Mouse (Mus musculus) heart, embryonic 11.5 days (tissue): ENCODE measurements around the gene Kif20b. TPM values are rescaled to one million over a fixed set of nuclear protein-coding genes. Genes with fewer than 3 reads are reported as not detected.

Experiments used
- ATAC-seq: fragments of 200-750 bp; cut with Nextera tagmentation; replicated peaks from 2 replicates; pipeline ENCODE4 v1.8.0; 2017; ENCODE audit warnings: moderate library complexity; ENCODE audit not compliant: insufficient number of reproducible peaks, low FRiP score, low TSS enrichment
- H3K27ac ChIP-seq: fragments of 300-500 bp; sonication (generic); 2 replicates; pipeline ENCODE4 v1.5.1; 2014; ENCODE audit warnings: mild to moderate bottlenecking, low read depth, low read length
- H3K27me3 ChIP-seq: fragments of 300-500 bp; sonication (generic); 2 replicates; pipeline ENCODE4 v1.6.1; 2014; ENCODE audit warnings: mild to moderate bottlenecking, low read length, mixed read lengths; ENCODE audit not compliant: control insufficient read depth, insufficient read depth
- H3K36me3 ChIP-seq: fragments of 300-500 bp; sonication (generic); 2 replicates; pipeline ENCODE4 v1.6.1; 2014; ENCODE audit warnings: mild to moderate bottlenecking, low read length, moderate library complexity, mixed read lengths; ENCODE audit not compliant: control insufficient read depth, insufficient read depth
- H3K4me1 ChIP-seq: fragments of 300-500 bp; sonication (generic); 2 replicates; pipeline ENCODE4 v1.6.1; 2014; ENCODE audit warnings: low read length; ENCODE audit not compliant: control insufficient read depth, insufficient read depth
- H3K4me2 ChIP-seq: fragments of 300-500 bp; sonication (generic); 2 replicates; pipeline ENCODE4 v1.6.1; 2014; ENCODE audit warnings: mild to moderate bottlenecking, moderate library complexity
- H3K4me3 ChIP-seq: fragments of 300-500 bp; sonication (generic); 2 replicates; pipeline ENCODE4 v1.5.1; 2014; ENCODE audit warnings: low read depth, low read length
- H3K9ac ChIP-seq: fragments of 300-500 bp; sonication (generic); 2 replicates; pipeline ENCODE4 v1.6.1; 2014; ENCODE audit warnings: mild to moderate bottlenecking, low read depth, low read length, moderate library complexity
- H3K9me3 ChIP-seq: fragments of 300-500 bp; sonication (generic); replicated peaks from 2 replicates; pipeline ENCODE4 v1.6.1; 2016; ENCODE audit warnings: low read length; ENCODE audit not compliant: control insufficient read depth
- WGBS: fragments of 180-500 bp; shearing (Covaris S2); extraction: QIAGEN DNeasy Blood & Tissue Kit; methylation state at CpG from one replicate; pipeline ENCODE4 v1.1.7; 2014; ENCODE audit not compliant: insufficient replicate concordance; 5-methylcytosine and 5-hydroxymethylcytosine counted together
- polyA plus RNA-seq: library from polyadenylated mRNA; unstranded; fragments of >200 nt; fragmentation: Nextera tagmentation; extraction: Ambion mirVana; gene quantifications from 2 replicates; pipeline ENCODE4 v1.2.1, GENCODE M21; 2014

The Kif20b gene
- polyA plus RNA-seq, result 41.7 and 47.3 TPM in 2 replicates

DNA sequence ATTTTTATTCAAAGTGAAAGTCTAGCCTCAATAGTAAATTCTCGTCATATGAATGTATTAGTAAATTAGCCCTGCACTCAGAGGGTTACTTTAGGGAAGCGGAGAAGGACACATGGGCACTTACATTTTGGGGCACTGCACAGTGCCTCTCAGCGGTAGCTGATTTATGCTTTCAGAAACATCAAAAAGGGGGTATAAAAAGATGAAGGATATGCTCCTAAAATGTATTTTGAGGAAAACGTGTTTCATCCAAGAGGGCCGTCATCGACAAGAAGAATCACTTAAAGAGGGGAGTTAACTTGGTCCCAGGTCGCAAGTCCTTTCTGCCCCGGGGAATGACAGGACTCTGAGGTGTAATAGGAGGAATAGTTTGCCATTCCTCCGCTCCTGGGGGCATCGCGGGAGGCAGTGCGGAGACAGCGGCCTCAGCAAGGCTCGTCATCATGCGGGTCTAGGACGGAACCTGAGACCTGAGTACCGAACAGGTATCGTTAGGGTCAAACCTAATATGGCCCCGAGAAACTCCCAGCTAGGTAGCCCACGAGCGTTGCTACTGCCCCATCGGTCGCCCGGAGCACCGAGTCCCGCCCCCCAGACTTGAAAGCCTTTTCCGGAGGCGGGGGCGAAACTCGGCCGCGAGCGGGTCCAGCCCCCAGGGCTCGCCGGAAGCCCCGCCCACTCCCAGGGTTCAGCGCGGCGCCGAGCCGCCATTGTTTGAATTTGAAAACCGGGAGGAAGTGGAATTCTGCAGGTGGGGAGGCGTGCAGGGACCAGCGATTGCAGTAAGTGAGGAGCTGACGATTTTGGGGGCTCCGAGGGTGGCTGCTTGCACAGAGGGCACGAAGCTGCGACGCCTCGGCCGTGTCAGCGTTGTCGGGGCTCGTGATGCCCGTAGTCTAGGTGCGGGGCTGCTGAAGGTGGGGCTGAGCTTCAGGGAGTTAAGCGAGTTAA is at the start of gene Kif20b:
Gene Kif20b, plus strand, starts transcription at position 710 of the 951 bp plus-strand sequence.
- Histone ChIP-seq H3K9ac (peak within 1 kb of the TSS; percentile 74), H3K4me2 (peak within 1 kb of the TSS; percentile 72), H3K4me3 (peak within 1 kb of the TSS; percentile 81), H3K27me3 (no peaks in the 10 kb centered on the region), H3K27ac (peak within 1 kb of the TSS; percentile 76), H3K36me3 (0 out of 2 replicates have a peak, but pooled peaks cover 3% of the 10 kb centered on the region), H3K4me1 (no peaks in the 10 kb centered on the region), H3K9me3 (no peaks in the 10 kb centered on the region)
- ATAC-seq, result peak; percentile 95
- WGBS, result under 1% methylated on average over 57 of the region's 57 CpGs

DNA sequence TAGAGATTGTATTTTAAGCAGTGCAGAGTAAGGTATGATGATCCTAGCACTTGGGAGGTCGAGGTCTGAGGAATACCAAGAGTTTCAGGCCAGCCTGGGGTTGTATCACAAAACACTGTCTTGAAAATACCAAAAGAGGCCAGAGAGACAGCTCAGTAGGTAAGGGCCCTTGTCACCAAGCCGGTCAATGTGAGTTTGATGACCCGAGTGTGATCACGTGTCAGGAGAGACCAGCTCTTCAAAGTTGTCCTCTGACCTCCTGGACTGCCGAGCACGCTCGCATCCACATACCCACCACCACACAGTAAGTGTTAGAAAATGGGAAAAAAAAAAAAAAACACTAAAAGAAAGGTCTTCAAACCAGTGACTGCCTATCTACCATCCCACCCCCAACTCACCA is 45.5 kb upstream of the Kif20b start:
- whole genome bisulfite sequencing, result 67% methylated on average over 7 of the region's 7 CpGs
- H3K27me3 ChIP-seq, result no peaks in the 10 kb centered on the region
- H3K4me3 ChIP-seq, result no peak overlapping the region
- no peak overlapping the region for H3K27ac ChIP-seq
- ATAC-seq, result no peak
- no peak overlapping the region for H3K9ac ChIP-seq
- H3K4me1 ChIP-seq, result peaks cover 5% of the 10 kb centered on the region
- no peaks in the 10 kb centered on the region for H3K9me3 ChIP-seq
- H3K4me2 ChIP-seq, result peak overlapping the region; percentile 9; the same call in 1 of the 2 replicates
- H3K36me3 ChIP-seq, result no peaks in the 10 kb centered on the region

DNA sequence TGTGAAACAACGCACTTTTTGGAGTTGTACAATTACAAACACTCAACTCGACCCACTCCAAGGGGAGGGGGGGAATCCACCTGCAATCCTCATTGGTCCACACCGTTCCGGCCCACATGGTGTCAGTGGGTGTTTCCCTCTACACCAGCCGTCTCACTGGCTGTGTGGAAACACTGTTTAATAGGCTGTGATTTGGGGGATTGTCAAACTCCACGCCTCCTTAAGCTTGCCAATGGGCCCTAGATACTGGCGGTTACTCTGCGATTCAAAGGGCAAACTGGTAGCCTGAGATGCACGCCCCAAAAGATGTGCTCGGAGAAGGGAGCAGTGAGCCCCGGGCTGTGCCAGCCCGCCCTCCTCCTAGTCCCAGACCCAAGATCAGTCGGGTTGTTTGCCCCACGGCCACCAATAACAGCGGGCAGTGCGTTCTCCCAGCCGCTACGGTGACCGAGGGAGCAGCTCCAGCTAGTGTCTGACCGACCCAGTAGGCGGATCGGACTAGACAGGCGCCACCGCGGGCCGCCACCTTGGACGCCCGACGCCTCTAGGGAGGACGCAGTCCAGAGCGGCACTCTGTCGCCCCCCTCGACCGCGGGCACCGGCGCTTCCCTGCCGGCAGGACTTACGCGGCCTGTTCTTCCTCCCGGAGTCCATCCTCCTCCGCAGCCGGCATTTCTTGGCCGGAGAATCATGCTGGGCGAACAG is 44.1 kb upstream of the Kif20b start:
- peak; percentile 89 for ATAC-seq
- Histone ChIP-seq H3K9me3 (no peaks in the 10 kb centered on the region), H3K4me1 (peaks cover 5% of the 10 kb centered on the region), H3K36me3 (no peaks in the 10 kb centered on the region), H3K27ac (peak overlapping the region; percentile 99), H3K9ac (peak overlapping the region; percentile 99), H3K4me3 (peak overlapping the region; percentile 94), H3K27me3 (no peaks in the 10 kb centered on the region), H3K4me2 (peak overlapping the region; percentile 76)
- WGBS, result under 1% methylated on average over 38 of the region's 45 CpGs

DNA sequence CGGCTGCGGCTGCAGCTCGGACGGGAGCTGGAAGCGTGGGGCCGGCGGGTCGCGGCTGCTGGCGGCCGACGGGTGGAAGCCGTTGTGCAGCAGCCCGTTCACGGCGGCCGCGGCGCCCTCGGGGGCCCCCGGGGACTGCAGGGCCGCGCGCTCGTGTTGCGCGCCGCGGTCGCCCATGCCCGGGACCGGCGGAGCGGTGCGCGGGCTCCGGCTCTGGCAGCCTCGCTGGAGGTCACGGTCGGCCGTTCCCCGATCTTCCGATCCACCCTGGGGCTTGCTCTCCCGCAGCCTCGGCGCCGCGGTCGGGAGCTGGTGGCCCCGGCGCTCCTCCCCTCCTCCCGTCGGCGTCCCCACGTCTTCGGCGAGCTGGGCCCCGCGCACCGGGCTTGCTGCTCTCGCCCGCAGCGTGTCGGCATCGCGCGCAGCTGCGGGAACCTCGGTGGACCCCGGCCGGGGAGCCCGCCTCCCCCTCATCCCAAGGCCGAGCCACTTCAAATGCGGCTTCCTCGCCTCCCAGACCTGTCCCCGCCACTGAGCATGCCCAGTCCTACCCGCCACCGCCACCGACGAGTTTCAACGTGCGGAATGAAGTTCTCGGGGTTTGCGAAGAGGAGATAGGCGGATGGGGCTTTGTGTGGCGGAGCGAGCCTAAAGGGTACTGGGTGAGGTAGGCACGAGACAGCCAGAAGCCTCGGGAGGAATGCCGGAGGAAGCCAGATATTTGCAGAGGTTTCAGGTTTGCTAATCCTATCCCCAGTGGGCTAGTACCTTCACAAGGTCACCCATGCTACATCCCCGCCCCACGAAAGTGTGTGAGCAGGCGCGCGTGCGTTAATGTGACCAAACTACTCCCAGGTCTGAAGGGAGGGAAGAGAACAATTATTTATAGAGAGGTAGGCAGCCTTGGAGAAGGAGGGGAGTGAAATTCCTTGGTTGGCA is 43.3 kb upstream of the Kif20b start, which contains the start of gene Pank1:
Gene Pank1, minus strand, starts transcription at position 853 of the 939 bp plus-strand sequence.
- H3K27me3 ChIP-seq, result no peaks in the 10 kb centered on the region
- under 1% methylated on average over 94 of the region's 96 CpGs for WGBS
- peak within 1 kb of the TSS; percentile 99 for H3K27ac ChIP-seq
- H3K4me1 ChIP-seq, result peaks cover 5% of the 10 kb centered on the region
- H3K9me3 ChIP-seq, result no peaks in the 10 kb centered on the region
- peak within 1 kb of the TSS; percentile 94 for H3K4me3 ChIP-seq
- H3K36me3 ChIP-seq, result no peaks in the 10 kb centered on the region
- H3K4me2 ChIP-seq, result peak within 1 kb of the TSS; percentile 76
- H3K9ac ChIP-seq, result peak within 1 kb of the TSS; percentile 99
- ATAC-seq, result peak; percentile 65

DNA sequence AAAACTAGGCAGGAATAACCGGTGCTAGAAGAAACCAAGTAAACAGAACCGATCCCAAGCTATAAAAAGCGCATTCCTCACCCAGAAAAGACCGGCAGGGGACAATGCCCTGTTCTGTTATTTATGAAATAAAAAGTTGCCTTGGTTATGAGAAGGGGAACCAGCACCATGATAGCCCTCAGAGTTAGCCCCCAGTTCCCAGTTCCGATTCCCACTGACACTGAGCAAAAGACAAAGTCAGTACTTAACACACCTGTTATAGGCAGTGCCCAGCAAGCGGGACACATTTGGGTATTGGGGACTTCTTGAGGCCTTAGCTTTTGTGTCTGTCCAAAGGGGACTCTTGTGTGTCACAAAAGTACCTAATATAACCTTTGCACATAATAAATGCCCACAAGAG is 42.5 kb upstream of the Kif20b start:
- H3K27ac ChIP-seq, result peak overlapping the region; percentile 99
- H3K9me3 ChIP-seq, result no peaks in the 10 kb centered on the region
- H3K27me3 ChIP-seq, result no peaks in the 10 kb centered on the region
- H3K4me3 ChIP-seq, result peak overlapping the region; percentile 94
- ATAC-seq, result no peak
- peak overlapping the region; percentile 76 for H3K4me2 ChIP-seq
- peaks cover 5% of the 10 kb centered on the region for H3K4me1 ChIP-seq
- peak overlapping the region; percentile 99 for H3K9ac ChIP-seq
- H3K36me3 ChIP-seq, result no peaks in the 10 kb centered on the region
- 28% methylated on average over 6 of the region's 6 CpGs for WGBS

DNA sequence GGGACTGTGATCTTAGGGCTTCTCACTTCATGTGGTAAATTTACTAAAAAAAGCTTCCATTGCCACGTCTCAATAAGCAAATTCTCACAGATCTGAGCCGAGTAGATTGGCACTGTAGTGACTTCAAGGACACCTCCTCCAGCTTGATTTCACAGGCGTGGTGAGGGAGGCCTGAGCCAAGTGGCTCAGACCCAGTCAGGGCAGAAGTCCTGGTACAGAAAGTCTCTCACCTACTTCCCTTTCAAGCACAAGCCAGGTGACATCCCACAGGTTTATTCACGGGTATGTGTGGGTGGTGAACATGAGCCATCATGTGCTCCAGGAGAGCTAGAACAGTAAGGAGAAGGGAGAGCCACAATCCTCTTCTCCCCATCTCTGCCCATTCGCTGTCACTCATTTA is 41.0 kb upstream of the Kif20b start:
- Histone ChIP-seq H3K4me1 (peaks cover 5% of the 10 kb centered on the region), H3K36me3 (no peaks in the 10 kb centered on the region), H3K27ac (no peak overlapping the region), H3K27me3 (no peaks in the 10 kb centered on the region), H3K9ac (no peak overlapping the region), H3K4me3 (no peak overlapping the region), H3K9me3 (no peaks in the 10 kb centered on the region), H3K4me2 (no peak overlapping the region)
- ATAC-seq, result no peak
- 67% methylated on average over 5 of the region's 5 CpGs for WGBS

DNA sequence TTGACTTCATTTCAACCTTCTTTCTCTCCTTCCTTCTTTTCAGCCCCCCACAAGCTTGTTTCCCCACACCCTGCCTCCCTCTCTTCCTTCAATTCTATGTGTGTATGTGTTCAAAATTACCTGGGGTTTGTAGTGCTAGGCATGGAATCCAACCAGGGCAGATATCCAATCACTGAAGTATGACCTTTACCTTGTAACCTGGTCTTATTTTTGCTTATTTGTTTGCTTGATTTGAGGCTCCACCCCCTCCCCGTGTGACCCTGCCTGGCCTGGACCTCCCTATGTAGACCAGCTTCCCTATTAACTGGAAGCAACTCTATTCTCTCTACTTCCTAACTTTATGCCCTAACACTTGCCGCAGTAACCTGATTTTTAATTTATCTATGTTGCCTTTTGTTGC is 39.7 kb upstream of the Kif20b start:
- Histone ChIP-seq H3K4me2 (no peak overlapping the region), H3K36me3 (no peaks in the 10 kb centered on the region), H3K9ac (no peak overlapping the region), H3K27ac (no peak overlapping the region), H3K4me3 (no peak overlapping the region), H3K27me3 (no peaks in the 10 kb centered on the region), H3K9me3 (no peaks in the 10 kb centered on the region), H3K4me1 (peaks cover 5% of the 10 kb centered on the region)
- WGBS, result 74% methylated on average over 2 of the region's 2 CpGs
- no peak for ATAC-seq
